Mouse (Mus musculus) spleen, embryonic (tissue): ENCODE data around the gene Mbnl1.

Experiments
- CTCF ChIA-PET: fragments of 350-600 bp; sonication (Branson Sonifier 250); formaldehyde crosslinking; loops from one replicate; lab custom pipeline; 2022; lab: Charles Lee

Gene Mbnl1

DNA sequence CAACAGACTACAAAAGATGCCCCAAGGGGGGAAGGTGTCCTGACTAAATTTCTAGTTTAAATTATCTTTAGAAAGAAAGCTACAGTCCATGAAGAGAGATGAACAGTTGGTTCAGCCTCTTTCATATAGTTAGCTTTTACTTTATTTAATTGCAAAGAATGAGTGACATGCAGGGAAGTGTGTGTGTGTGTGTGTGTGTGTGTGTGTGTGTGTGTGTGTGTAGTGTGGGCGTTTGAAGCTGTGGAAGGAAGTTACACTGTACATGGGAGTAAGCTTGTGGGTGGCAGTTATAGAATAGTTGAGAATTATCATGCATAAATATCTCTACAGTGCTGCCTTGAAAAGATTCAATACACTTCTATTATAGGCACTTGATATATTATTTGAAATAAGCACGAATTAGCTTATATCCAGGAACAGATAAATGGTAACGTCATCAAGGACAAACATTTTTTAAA, 14.1 kb downstream of the Mbnl1 start:
- CTCF ChIA-PET = interaction anchor here (0.6 to 0.7 kb wide), 4 partner anchors 14 to 853 kb away, joined by 3 to 6 read pairs (median 4); partner anchors contain the start of gene Mbnl1

DNA sequence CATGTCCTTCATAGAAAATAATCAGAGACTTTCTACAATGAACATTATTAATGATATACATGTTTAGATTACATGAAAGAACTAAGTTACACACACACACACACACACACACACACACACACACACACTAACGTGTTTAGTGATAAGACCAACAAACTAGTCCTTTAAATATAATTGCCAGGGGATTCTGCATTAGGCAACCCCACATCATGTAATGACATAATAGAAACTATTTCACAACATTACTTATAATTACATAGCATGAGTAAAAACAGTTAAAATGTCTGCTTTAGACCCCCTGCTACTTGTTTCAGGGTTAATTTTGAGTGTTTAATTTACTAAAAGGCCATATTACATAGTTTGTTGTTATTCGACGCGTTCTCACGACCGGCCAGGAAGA, 16.9 kb downstream of the Mbnl1 start:
- CTCF ChIA-PET = interaction anchor here (0.7 kb wide), 3 partner anchors 87 to 1144 kb away, joined by 3 to 30 read pairs (median 4); no protein-coding TSS in a partner anchor

DNA sequence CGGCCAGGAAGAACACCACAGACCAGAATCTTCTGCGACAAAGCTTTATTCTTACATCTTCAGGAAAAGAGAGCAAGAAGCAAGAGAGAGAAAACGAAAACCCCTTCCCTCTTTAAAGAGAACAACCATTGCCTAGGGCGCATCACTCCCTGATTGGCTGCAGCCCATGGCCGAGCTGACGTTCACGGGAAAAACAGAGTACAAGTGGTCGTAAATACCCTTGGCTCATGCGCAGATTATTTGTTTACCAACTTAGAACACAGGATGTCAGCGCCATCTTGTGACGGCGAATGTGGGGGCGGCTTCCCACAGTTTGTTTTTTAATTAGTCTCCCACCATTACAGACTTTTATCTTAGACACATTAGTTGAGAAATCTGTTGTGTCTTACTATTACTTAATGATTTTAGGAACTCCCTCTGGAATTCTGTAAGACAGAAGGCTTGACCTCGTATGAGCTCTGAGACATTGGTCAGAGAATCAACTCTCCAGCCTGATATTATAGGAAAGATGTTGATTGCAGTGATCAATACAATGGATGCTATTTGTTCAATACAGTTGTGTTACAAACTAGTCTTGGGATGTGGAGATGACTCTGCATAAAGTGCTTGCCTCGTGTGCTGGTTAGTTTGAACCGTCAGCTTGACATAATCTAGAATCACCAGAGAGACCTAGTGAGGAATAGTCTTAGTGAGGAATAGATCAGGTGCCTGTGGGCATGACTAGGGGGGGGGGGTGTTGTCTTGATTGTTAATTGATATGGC, 22.3 kb downstream of the Mbnl1 start:
- CTCF ChIA-PET = interaction anchor here (0.6 to 0.9 kb wide), 2 partner anchors 16 to 44 kb away, joined by 3 to 8 read pairs; no protein-coding TSS in a partner anchor

DNA sequence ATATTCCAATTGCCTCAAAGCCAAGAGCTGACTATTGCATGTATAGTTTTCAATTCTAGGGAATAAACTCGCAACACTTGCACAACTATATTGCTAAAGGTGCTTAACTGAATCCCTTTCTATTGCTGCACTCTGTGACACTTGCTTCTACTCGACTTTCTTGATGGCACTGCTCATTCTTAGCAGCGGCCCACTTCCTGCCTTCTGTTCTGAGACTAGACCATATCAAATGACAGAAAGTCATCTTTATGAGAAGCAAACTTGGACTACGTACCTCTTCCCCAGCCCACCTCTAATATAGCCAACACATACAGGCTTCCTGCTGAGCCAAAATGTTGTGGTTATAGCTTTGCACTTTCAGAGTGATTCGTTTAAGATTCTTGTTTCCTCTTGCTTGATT, 23.6 kb downstream of the Mbnl1 start:
- CTCF ChIA-PET = no interaction called here

- CTCF ChIA-PET = interaction anchor here (0.6 to 1.2 kb wide), 2 partner anchors 19 to 104 kb away, joined by 3 to 4 read pairs; no protein-coding TSS in a partner anchor
These were observed 25.5 kb downstream of the Mbnl1 start for GRCm38 (mm10) chr3:60498151-60498550.

DNA sequence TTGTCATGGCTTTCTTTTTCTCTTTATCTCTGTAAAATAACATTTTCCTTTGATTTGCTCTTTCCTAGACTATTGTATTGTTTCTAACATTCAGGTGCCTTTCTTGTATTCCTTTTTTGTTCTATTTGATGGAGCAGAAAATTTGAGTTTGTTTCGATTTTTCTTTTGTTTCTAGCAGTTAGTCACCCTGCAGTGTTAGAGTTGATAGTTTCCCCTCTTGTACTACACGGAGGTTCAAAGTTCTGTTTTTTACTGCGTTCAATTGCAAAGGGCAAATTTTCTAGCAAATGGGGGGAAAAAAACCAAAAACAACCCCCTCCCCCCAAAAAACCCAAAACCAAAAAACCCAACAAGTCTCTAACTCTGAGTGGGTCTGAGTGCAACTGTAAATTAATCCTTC, 26.0 kb downstream of the Mbnl1 start:
- CTCF ChIA-PET = interaction anchor here (0.6 to 1.2 kb wide), 2 partner anchors 20 to 104 kb away, joined by 3 to 4 read pairs; no protein-coding TSS in a partner anchor

- CTCF ChIA-PET = interaction anchor here (1.2 kb wide), 1 partner anchor 20 kb away, joined by 3 read pairs; no protein-coding TSS in a partner anchor
These were observed 26.5 kb downstream of the Mbnl1 start for GRCm38 (mm10) chr3:60499157-60499578.

- CTCF ChIA-PET = interaction anchor here (0.7 kb wide), 1 partner anchor 13 kb away, joined by 3 read pairs; no protein-coding TSS in a partner anchor
These were observed 27.3 kb downstream of the Mbnl1 start for GRCm38 (mm10) chr3:60499718-60500450.

- CTCF ChIA-PET = no interaction called here
These were observed 28.2 kb downstream of the Mbnl1 start for GRCm38 (mm10) chr3:60500571-60501527.

GRCm38 (mm10) chr3:60501561-60502151, 29.0 kb downstream of the Mbnl1 start:
- CTCF ChIA-PET = interaction anchor here (0.6 to 0.7 kb wide), 2 partner anchors 29 to 51 kb away, joined by 3 read pairs; partner anchors contain the start of gene Mbnl1

- CTCF ChIA-PET = interaction anchor here (0.6 to 1.3 kb wide), 3 partner anchors 14 to 51 kb away, joined by 3 read pairs; partner anchors contain the start of gene Mbnl1
These were observed 29.7 kb downstream of the Mbnl1 start for GRCm38 (mm10) chr3:60502155-60502987.

DNA sequence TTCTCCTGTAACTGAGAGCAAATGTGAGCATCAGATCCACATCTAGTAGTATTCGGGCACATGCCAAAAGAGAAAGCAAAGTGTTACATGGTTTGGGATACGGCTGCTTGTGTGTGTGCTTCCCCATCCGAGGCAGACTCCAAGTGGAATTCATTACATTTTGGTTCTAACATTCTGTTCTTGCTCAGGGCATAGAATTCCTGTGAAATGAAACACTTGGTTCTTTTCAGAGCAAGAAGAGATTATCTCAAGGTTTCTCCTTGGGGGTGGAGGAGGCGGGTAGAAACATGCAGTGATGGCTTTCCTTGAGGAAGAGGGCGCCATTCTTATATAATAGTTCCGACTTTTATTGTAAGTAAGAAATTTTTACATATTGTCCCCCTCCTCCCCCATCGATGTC, 30.6 kb downstream of the Mbnl1 start:
- CTCF ChIA-PET = interaction anchor here (1.3 kb wide), 1 partner anchor 13 kb away, joined by 3 read pairs; no protein-coding TSS in a partner anchor

DNA sequence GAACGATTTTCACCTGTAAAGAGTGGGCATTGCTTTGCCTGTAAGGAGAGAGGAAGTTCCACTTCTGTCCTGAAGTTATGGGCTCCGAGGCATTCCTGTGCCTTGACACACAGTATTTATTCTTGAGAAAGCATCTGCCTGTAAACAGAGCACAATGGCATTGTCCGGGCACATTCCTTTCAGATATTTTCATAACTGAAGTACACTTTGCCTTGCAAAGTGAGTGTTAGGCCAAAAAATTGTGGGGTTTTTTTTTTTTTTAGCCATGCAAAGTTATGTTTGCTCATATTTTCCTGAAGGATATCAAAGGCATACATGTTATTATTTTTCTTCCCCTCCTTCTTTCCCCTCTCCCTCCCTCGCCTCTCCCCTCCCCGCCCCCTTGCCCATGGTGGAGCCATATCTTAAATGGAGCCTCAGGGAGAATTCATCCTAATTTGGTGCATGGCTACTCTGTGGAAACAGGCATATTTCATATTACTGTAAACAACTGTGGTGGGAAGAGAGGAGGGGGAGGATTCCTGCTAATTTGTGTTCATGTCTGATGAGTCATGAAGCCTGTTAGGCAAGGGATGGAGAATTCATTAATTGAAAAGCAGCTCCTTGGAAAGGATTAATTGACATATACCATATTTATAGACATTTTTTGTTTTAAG, 32.3 kb downstream of the Mbnl1 start:
- CTCF ChIA-PET = interaction anchor here (0.6 kb wide), 1 partner anchor 18 kb away, joined by 5 read pairs; no protein-coding TSS in a partner anchor

GRCm38 (mm10) chr3:60506821-60507220, 34.2 kb downstream of the Mbnl1 start:
- CTCF ChIA-PET = interaction anchor here (0.6 kb wide), 1 partner anchor 30 kb away, joined by 5 read pairs; no protein-coding TSS in a partner anchor

DNA sequence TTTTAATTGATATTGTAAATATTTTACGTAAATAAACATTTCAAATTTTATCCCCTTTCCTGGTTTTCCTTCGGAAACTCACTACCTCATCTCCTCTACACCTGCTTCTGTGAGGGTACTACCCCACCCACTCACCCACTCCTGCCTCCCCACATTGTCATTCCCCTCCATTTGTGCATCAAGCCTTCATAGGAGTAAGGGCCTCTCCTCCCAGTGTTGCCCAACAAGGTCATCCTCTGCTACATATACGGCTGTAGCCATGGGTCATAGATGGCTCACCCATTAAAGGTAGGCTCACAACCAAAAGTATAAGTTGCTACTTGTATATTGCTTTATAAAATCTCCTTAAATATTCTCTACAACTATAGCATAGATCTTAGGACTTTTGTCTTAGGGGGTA, 34.9 kb downstream of the Mbnl1 start:
- CTCF ChIA-PET = no interaction called here

DNA sequence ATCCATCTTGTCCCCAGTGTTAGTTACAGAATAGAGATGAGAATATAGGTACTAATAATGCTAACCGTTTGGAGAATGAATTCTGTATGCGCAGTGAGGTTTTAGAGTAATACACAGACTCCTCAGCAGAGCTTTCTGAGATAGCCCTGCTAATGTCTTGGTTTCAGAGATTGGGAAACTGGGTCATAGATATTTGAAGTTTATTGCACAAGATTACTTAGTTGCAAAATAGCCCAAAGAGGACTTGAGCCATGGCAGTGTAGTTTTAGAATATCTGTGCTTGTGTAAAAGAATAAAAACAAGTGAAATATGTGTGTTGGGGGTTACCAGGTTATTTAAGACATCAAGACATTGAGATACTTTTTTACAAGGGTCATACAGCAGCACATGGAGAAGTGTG, 35.3 kb downstream of the Mbnl1 start:
- CTCF ChIA-PET = no interaction called here

- CTCF ChIA-PET = no interaction called here
These were observed 38.6 kb downstream of the Mbnl1 start for GRCm38 (mm10) chr3:60511197-60511596.

GRCm38 (mm10) chr3:60513337-60513736, 40.7 kb downstream of the Mbnl1 start:
- CTCF ChIA-PET = no interaction called here

DNA sequence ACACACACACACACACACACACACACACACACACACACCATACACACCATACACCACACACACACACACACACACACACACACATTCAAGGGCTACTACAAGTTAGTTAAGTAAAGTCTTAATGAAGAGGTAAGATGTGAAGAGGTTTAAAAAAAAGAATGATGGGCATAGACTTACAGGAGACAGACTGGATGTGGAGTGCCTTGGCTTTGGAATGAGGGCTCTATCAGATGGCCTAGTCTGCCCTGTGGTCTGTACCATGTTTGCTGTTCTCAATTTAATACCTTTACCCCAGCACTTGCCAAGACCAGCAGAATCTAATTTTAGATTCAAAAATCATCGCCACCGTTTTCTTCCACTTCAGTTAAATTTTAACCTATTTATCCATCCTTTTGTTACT, 41.1 kb downstream of the Mbnl1 start:
- CTCF ChIA-PET = no interaction called here
